Mouse (Mus musculus): ENCODE data around the gene Osbpl3. TPM values are rescaled to one million over a fixed set of nuclear protein-coding genes. Genes with fewer than 3 reads are reported as not detected.

The Osbpl3 gene
- total RNA-seq, 1 experiment from 2014 or later = 13.9 TPM

DNA sequence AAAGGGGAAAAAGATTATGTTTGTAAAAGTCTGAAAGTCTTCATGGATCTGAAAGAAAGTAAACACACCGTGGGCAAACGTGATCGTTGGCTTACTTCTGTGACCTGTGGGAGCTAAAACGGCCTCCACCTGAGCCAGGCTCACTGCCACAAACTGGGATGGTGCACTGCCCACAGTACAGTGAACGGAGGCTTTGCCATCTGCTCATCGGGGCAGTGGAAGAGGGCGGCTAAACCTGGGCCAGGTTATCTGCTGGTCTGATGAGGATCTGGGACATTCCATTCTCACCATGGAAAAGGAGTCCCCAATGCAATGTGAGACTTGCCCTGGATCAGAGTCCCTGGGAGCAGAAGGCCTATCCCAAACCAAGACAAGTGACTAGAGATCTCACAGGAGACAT, 89.7 kb downstream of the Osbpl3 start:
- no peak for ATAC-seq (replicated peaks in 1 of 2; ENCODE audit: insufficient read depth in 1 of 2, low FRiP score in 2 of 2, low TSS enrichment in 1 of 2, low read depth in 1 of 2, poor library complexity in 2 of 2, severe bottlenecking in 2 of 2)

DNA sequence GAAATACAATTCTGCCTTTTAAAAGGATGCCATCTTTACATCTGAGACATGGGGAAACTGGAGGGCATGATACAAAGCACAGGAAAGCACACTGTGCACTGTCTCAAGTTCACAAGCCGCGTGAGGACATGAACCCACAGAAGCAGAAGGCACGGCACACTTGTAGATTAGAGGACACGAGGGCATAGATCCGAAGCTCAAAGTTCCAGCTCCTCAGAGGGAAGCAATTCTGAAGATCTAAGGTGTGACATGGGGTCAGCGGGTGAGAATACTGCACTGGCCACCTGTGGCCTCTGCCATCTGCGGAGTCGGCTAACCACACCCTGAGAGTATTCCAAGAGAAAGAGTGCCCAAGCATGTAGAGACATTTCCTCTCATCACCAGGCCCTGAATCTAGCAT, 91.6 kb downstream of the Osbpl3 start:
- no peak for ATAC-seq (replicated peaks in 1 of 2; ENCODE audit: insufficient read depth in 1 of 2, low FRiP score in 2 of 2, low TSS enrichment in 1 of 2, low read depth in 1 of 2, poor library complexity in 2 of 2, severe bottlenecking in 2 of 2)

DNA sequence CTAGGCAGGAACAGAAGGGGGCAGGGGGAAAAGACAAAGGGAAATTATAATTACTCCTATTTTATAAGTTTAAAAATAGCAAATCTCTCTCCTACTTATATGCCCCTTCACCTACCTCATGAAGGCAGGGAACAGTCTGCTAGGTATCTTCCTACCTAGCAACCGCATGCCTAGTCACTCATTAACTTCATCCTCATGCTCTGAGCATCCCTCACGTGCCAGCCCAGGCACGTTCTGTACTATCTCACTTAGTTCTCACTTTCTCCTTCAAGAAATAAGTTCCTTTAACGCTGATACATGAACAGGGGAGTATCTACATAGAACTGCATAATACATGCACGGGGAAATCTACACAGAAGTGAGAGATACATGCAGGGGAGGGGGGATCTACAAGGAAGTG, 92.6 kb downstream of the Osbpl3 start:
- ATAC-seq (replicated peaks in 1 of 2; ENCODE audit: insufficient read depth in 1 of 2, low FRiP score in 2 of 2, low TSS enrichment in 1 of 2, low read depth in 1 of 2, poor library complexity in 2 of 2, severe bottlenecking in 2 of 2) = no peak

DNA sequence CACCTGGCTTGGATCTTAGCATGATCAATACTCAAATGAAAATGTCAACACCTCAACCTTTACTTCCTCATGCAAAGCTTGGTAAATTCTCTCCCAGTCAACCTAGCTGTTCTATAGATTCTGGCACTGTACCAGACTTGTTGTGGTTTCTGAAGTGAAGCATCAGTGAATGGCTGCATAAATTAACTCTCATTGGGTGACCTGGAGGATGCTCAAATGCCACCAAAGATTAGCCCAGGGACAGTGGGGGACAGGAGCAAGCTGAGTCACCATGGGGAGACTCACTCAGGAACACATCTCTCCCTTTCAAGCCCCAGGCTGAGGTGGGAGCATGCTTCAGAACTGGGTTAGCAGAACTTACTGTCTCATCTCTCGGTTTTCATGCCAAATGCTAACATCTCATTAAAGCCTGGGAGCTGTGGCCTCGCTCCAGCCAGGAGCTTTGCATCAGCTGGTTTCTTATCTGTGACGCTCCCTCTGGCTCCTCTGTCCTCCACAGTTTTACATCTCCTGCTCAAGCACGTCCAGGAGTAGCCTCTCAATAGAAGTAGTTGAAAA, 93.2 kb downstream of the Osbpl3 start:
- ATAC-seq (replicated peaks in 1 of 2; ENCODE audit: insufficient read depth in 1 of 2, low FRiP score in 2 of 2, low TSS enrichment in 1 of 2, low read depth in 1 of 2, poor library complexity in 2 of 2, severe bottlenecking in 2 of 2) = no peak

DNA sequence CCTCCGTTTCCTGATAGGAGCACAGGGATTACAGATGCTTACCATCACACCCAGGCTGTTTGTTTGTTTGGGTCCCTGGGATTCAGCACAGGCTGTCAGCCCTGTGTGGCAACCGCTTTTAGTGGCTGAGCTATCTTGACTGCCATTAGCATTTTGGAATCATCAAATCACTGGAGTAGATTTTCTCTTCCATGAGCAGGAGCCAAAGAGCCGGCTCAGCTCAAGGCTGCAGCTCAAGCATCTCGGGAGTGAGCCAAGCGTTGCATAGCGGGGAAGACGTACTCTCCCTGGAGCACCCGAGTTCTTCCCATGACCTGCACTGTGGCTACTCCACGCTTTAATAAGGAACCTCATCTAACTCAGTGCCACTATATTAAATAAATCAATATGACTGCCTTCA, 93.8 kb downstream of the Osbpl3 start:
- no peak for ATAC-seq (replicated peaks in 1 of 2; ENCODE audit: insufficient read depth in 1 of 2, low FRiP score in 2 of 2, low TSS enrichment in 1 of 2, low read depth in 1 of 2, poor library complexity in 2 of 2, severe bottlenecking in 2 of 2)

DNA sequence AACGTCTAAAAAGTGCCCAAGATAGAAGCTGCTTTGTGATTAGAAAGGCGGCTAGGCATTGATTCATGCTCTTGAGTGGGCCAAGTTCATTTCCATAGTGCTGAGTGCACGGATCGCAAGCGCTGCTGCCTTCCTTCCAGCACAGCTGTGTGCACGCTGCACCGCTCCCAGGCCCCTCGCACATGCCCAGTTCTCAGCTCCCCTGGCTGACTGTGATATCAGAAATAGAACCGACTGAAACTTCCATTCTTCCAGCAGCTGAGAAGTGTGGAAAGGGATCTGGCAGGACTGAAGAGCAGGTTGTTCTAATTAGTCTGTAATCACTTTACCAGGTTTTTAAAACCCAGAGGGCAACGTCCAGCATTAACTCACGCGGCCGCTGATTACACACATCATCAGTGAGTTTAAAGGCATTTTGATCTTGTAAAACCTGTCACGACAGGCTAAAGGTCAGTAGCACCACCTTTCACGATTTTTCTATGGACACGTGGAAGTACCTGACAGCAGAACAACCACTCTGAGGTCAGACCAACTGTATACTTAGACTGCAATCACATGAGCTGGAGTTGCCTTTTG, 97.8 kb downstream of the Osbpl3 start:
- no peak for ATAC-seq (replicated peaks in 1 of 2; ENCODE audit: insufficient read depth in 1 of 2, low FRiP score in 2 of 2, low TSS enrichment in 1 of 2, low read depth in 1 of 2, poor library complexity in 2 of 2, severe bottlenecking in 2 of 2)

DNA sequence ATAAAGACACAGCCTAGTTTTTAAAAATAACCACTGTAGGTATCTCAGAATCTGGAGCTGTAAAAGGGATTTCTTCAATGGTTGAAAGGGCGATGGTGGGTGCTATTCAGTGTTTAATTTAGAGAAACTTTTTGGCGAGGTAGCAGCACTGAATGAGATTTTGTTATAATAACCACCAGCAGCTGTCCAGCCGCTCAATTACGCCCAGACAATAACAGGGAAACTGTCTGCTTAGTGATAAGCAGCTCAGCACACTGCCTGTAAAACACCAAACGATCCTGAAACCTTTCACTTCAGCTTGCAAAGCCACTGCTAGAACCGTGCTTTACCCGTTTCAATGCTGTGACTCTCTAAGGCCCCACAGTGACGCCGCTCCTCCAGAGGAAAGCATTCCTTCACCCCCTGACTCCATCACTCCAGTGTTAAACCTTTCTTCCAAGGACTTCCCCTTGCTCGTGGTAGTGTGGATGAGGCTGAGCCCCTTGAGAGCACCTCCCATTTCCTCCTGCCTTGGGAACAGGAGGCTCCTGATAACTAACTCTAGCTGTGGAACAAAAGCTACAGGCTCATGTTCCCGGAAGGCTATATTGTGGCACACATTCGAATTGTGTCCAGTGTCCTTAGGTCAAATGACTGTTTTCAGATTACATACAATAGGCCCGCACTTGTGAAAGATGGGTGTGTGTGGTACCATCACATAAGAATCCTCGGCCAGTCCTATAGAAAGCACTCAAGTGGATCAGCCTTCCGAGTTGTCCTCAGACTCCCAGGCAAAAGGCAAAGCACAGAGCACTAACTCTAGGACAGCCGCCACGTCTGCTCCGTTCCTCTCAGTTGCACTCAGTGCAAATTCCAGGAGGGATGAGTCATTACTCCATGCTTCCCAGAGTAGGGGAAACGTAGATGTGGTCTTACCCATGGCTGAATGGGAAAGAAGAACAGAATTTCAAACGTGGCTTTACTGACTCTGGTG, 101.0 kb downstream of the Osbpl3 start:
- no peak for ATAC-seq (replicated peaks in 1 of 2; ENCODE audit: insufficient read depth in 1 of 2, low FRiP score in 2 of 2, low TSS enrichment in 1 of 2, low read depth in 1 of 2, poor library complexity in 2 of 2, severe bottlenecking in 2 of 2)

DNA sequence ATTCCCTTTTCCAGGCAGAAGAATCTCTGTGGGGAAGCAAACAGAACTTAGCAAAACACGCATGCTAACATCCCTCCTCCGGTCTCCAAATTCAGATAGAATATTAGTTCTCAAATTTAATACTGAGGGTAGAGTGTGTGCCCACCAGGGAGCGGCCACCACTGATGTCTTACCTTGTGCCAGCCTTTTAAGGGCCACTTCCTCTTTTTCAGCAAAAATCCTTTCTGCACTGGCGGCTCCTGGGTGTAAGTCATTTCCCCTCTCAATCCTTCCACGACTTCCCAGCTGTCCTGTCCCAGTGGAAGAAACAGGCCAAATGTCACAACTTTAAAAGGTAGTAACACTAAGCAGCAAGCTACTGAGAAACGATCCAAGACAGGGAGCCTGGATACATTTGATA, 103.2 kb downstream of the Osbpl3 start:
- ATAC-seq (replicated peaks in 1 of 2; ENCODE audit: insufficient read depth in 1 of 2, low FRiP score in 2 of 2, low TSS enrichment in 1 of 2, low read depth in 1 of 2, poor library complexity in 2 of 2, severe bottlenecking in 2 of 2) = peak; percentile 84 to 87; a peak in 3 of 4 replicates

DNA sequence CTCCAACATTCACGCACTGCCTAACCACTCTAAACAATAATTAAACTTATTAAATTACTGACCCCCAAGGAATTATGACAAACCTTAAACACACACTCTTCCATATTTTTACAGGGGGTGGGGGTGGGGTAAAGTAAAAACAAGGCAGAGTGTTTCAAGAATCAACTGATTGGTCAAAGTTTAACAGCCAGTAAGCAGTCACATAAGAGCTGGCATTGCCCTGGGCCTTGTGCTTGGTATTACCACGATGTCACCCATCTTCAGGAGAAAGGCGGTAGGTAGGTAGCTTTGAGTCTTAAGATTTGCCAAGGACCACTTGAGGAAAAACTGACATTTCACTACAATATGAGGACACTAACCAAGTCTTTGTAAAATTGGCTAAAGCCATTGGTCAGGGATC, 105.1 kb downstream of the Osbpl3 start:
- ATAC-seq (replicated peaks in 1 of 2; ENCODE audit: insufficient read depth in 1 of 2, low FRiP score in 2 of 2, low TSS enrichment in 1 of 2, low read depth in 1 of 2, poor library complexity in 2 of 2, severe bottlenecking in 2 of 2) = no peak

DNA sequence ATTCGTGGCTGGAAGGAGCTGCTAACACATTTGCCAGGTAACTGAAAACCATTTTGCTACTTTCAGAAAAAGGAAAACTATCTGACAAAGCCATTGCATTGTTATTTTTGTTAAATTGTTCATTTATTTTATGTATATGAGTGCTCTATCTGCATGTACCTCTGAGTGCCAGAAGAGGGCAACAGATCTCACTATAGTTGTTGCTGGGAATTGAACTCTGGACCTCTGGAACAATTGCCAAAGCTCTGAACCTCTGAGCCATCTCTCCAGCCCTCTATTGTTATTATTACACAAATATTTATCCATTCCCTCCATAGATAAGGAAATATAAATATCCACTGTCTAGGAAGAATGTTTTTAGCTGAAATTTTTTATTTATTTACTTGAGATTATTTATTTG, 107.4 kb downstream of the Osbpl3 start:
- ATAC-seq (replicated peaks in 1 of 2; ENCODE audit: insufficient read depth in 1 of 2, low FRiP score in 2 of 2, low TSS enrichment in 1 of 2, low read depth in 1 of 2, poor library complexity in 2 of 2, severe bottlenecking in 2 of 2) = no peak

DNA sequence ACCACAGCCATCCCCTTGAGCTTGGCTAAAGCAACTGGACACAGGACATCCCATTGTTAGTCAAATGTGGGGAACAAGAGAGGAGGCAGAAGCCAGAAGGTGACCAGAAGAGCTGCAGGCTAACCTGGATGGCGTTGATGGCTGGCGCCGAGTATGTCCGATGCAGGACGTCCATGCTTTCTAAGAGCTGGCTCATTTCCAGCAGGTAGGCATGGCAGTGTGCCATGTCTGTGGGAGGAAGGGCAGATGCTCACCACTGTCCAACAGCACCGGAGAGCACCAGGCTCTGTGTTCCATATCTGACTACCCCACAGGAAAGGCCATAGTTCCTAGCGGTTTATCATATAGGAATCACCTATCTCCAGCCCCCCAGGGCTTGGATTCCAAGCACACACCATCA, 109.8 kb downstream of the Osbpl3 start:
- no peak for ATAC-seq (replicated peaks in 1 of 2; ENCODE audit: insufficient read depth in 1 of 2, low FRiP score in 2 of 2, low TSS enrichment in 1 of 2, low read depth in 1 of 2, poor library complexity in 2 of 2, severe bottlenecking in 2 of 2)

DNA sequence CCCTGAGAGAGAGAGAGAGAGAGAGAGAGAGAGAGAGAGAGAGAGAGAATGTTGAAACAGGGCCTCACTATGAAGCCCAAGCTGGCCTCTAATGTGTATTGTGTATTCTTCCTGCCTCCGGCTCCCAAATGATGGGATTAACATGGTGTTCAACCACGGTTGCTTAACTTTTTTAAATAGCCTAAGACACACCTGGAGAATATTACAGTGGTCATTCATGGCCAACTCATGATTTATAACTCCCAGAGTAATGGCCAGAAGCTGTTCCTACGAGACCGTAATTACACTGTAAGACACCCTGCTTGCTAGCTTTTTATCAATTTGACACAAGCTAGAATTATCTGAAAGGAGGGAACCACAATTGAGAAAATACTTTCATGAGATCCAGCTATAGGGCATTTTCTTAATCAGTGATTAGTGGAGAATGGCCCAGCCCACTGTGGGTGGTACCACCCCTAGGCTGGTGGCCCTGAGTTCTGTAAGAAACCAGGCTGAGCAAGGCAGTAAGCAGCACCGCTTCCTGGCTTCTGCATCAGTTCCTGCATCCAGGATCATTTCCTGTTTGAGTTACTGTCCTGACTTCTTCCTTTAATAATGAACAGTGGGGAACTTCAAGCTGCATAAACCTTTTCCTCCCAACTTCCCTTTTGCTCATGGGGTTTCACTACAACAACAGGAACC, 115.6 kb downstream of the Osbpl3 start:
- ATAC-seq (replicated peaks in 1 of 2; ENCODE audit: insufficient read depth in 1 of 2, low FRiP score in 2 of 2, low TSS enrichment in 1 of 2, low read depth in 1 of 2, poor library complexity in 2 of 2, severe bottlenecking in 2 of 2) = no peak

DNA sequence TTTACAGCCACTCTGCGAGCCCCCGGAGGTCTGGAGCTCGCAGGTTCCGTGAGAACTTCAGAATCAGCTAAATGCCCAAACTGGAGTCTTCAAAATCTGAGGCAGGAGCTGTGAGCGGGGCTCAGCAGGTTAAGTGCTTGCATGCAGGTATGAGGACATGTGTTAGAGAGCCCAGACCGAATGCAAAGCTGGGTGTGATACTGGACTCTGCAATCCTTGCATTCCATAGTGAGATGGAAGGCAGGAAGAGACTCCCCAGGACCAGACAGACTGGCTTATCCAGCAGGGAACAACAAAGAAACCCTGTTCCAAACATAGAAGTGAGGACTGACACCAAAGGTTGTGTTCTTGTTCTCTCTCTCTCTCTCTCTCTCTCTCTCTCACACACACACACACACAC, 118.6 kb downstream of the Osbpl3 start:
- no peak for ATAC-seq (replicated peaks in 1 of 2; ENCODE audit: insufficient read depth in 1 of 2, low FRiP score in 2 of 2, low TSS enrichment in 1 of 2, low read depth in 1 of 2, poor library complexity in 2 of 2, severe bottlenecking in 2 of 2)

DNA sequence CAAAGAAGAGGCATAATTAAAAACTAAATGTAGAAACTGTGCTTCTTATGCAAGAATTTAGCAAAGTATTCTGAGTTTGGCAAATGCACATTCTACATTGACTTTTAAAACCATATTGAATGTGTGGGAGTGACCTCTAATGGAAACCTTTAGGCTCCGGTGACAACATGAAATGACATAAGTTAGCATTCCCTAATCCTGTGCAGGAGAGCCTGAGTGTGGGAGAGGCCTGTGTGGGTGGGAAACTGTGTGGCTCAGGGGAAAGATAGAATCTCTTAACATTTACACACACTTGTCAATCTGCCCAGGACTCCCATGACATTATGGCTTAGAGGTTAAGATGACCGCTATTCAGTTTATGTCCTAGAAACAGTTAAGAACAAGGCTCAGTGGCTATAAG, 119.6 kb downstream of the Osbpl3 start:
- no peak for ATAC-seq (replicated peaks in 1 of 2; ENCODE audit: insufficient read depth in 1 of 2, low FRiP score in 2 of 2, low TSS enrichment in 1 of 2, low read depth in 1 of 2, poor library complexity in 2 of 2, severe bottlenecking in 2 of 2)

DNA sequence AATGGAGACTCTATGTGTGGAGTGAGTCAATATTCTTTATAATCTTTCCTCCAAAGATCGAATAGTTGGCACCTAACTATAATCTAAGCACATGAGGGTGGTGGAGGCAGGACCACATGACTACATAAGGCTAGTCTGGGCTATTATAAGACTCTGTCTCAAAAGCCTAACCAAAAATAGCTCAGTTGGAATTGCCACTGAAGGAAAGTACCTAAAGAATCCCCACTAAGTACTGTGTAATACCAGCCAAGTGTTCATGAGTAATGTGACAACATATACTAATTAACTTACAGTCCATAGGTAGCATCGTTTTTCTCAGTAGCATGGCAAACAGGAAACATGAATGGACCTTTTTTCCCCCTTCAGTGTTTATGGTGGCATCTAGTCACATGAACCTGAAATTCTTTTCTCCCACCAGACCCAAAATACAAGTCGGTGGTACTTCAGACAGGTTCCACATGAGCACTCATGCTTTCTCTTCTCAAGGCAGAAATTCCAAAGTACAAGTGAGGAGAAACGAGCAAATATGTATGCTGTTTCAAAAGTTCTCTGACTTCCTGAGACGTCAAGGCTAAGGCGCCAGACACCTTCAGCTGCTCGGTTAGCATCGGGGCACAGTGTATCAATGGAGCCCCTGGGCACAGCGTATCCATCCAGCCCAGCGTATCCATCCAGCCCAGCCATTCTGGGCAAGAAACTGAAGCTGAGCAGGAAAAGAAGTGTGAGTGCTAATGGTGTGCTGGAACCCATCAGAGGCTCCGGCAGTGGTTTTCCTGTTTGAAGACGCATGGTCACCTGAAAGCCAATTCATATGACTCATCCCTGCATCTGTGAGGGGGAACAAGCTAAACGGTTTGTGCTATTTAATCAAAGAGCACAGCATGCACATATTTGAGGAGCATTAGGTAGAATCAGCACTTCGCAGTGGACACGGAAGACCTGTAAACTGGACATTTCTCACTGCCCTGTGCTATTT, 120.9 kb downstream of the Osbpl3 start:
- no peak for ATAC-seq (replicated peaks in 1 of 2; ENCODE audit: insufficient read depth in 1 of 2, low FRiP score in 2 of 2, low TSS enrichment in 1 of 2, low read depth in 1 of 2, poor library complexity in 2 of 2, severe bottlenecking in 2 of 2)

DNA sequence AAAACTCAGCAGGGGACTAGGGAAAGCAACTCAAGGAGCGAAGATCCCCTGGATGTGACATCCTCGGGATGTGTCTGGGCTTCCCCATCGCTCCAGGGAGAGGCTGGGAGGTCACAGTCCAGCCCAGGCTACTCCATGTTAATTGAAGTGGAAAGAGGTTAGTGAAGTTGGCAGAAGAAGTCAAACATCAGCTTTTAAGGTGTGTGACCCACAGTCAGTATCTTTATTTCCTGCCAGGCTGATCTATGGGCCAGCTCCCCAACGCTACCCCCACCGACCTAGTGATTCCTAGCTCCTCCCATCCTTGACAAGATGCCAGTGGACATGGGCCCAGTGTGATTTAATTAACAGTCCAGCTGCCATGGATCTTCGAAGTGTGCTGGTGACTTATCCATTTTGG, 122.7 kb downstream of the Osbpl3 start:
- ATAC-seq (replicated peaks in 1 of 2; ENCODE audit: insufficient read depth in 1 of 2, low FRiP score in 2 of 2, low TSS enrichment in 1 of 2, low read depth in 1 of 2, poor library complexity in 2 of 2, severe bottlenecking in 2 of 2) = no peak

DNA sequence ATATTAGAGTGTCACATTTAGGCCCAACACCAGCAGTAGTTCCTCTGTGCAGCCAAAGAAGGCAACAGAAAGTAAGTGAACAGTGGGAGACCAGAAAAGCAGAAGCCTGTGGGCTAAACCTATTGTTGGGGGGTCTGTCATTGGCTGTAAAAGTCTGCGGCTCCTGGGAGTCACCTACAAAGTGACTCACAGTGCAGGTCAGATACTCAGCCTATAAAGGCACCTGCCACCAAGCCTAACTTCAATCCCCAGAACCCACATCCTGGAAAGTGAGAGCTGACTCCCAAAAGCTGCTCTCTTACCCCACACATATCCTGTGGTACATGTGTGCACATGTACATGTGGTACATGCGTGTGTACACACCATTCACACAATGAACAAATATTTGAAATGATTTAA, 124.5 kb downstream of the Osbpl3 start:
- ATAC-seq (replicated peaks in 1 of 2; ENCODE audit: insufficient read depth in 1 of 2, low FRiP score in 2 of 2, low TSS enrichment in 1 of 2, low read depth in 1 of 2, poor library complexity in 2 of 2, severe bottlenecking in 2 of 2) = no peak

All from hematopoietic stem cell, adult 5-6 weeks (primary cell).